Mouse (Mus musculus): ENCODE data around the gene Bbs9. TPM values are rescaled to one million over a fixed set of nuclear protein-coding genes. Genes with fewer than 3 reads are reported as not detected.

Gene Bbs9
- polyA plus RNA-seq, 1 experiment = 8.0 TPM

DNA sequence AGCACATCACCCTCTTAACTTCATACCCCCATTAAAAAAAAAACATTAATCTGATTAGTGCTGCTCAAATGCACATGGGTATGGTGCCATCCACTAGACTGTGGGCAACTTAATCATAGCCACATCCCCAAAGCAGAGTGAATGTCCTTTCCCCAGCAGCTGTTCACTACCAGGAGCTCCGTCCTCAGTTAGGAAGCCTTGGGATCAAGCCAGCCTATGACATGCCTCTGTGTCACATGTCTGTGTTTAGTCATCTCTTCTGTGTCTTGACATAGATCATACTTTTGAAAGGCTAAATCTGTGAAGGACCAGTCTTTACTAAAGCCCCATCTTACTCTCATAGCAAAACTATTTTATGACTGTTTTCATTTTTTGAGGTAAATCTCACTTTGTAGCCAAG, 205.0 kb downstream of the Bbs9 start:
- no peak overlapping the region for H3K27ac ChIP-seq (ENCODE audit: control insufficient read depth, insufficient read depth, low read depth, low read length, poor library complexity)
- no peak overlapping the region for H3K4me3 ChIP-seq (replicated peaks; ENCODE audit: control insufficient read depth, low read depth, low read length)
- 83% methylated on average over 1 of the region's 1 CpGs for whole genome bisulfite sequencing
- peaks cover 2% of the 10 kb centered on the region; the same call in 1 of the 2 replicates for H3K4me1 ChIP-seq (ENCODE audit: control insufficient read depth, insufficient read depth, low read length)
- TF ChIP-seq POLR2A (IDR thresholded peaks at IDR 0.05; ENCODE audit: borderline replicate concordance, control insufficient read depth, low read depth, low read length) (no peak), CTCF (IDR thresholded peaks at IDR 0.05; ENCODE audit: control insufficient read depth, insufficient read depth, low read length) (no peak)

GRCm38 (mm10) chr9:22683786-22684185, 208.3 kb downstream of the Bbs9 start:
- no peak for TF ChIP-seq POLR2A (IDR thresholded peaks at IDR 0.05; ENCODE audit: borderline replicate concordance, control insufficient read depth, low read depth, low read length)
- TF ChIP-seq CTCF (IDR thresholded peaks at IDR 0.05; ENCODE audit: control insufficient read depth, insufficient read depth, low read length) = no peak
- H3K4me3 ChIP-seq (replicated peaks; ENCODE audit: control insufficient read depth, low read depth, low read length) = no peak overlapping the region
- peaks cover 3% of the 10 kb centered on the region; the same call in 1 of the 2 replicates for H3K4me1 ChIP-seq (ENCODE audit: control insufficient read depth, insufficient read depth, low read length)
- WGBS = 70% methylated on average over 3 of the region's 3 CpGs
- H3K27ac ChIP-seq (ENCODE audit: control insufficient read depth, insufficient read depth, low read depth, low read length, poor library complexity) = no peak overlapping the region

- TF ChIP-seq POLR2A (IDR thresholded peaks at IDR 0.05; ENCODE audit: borderline replicate concordance, control insufficient read depth, low read depth, low read length) (no peak), CTCF (IDR thresholded peaks at IDR 0.05; ENCODE audit: control insufficient read depth, insufficient read depth, low read length) (no peak)
- Histone ChIP-seq H3K4me1 (ENCODE audit: control insufficient read depth, insufficient read depth, low read length) (peaks cover 3% of the 10 kb centered on the region; the same call in 1 of the 2 replicates), H3K27ac (ENCODE audit: control insufficient read depth, insufficient read depth, low read depth, low read length, poor library complexity) (no peak overlapping the region; the same call in 1 of the 2 replicates), H3K4me3 (replicated peaks; ENCODE audit: control insufficient read depth, low read depth, low read length) (no peak overlapping the region)
- WGBS = 33% methylated on average over 6 of the region's 6 CpGs
Measured at GRCm38 (mm10) chr9:22686765-22687472, 211.4 kb downstream of the Bbs9 start.

GRCm38 (mm10) chr9:22690234-22690633, 214.7 kb downstream of the Bbs9 start:
- peaks cover 3% of the 10 kb centered on the region; the same call in 1 of the 2 replicates for H3K4me1 ChIP-seq (ENCODE audit: control insufficient read depth, insufficient read depth, low read length)
- no peak overlapping the region for H3K4me3 ChIP-seq (replicated peaks; ENCODE audit: control insufficient read depth, low read depth, low read length)
- 79% methylated on average over 7 of the region's 7 CpGs for WGBS
- H3K27ac ChIP-seq (ENCODE audit: control insufficient read depth, insufficient read depth, low read depth, low read length, poor library complexity) = no peak overlapping the region
- TF ChIP-seq POLR2A (IDR thresholded peaks at IDR 0.05; ENCODE audit: borderline replicate concordance, control insufficient read depth, low read depth, low read length) (no peak), CTCF (IDR thresholded peaks at IDR 0.05; ENCODE audit: control insufficient read depth, insufficient read depth, low read length) (no peak)

GRCm38 (mm10) chr9:22695392-22695791, 219.9 kb downstream of the Bbs9 start:
- 82% methylated on average over 4 of the region's 4 CpGs for WGBS
- Histone ChIP-seq H3K4me1 (ENCODE audit: control insufficient read depth, insufficient read depth, low read length) (no peaks in the 10 kb centered on the region; the same call in 1 of the 2 replicates), H3K27ac (ENCODE audit: control insufficient read depth, insufficient read depth, low read depth, low read length, poor library complexity) (no peak overlapping the region), H3K4me3 (replicated peaks; ENCODE audit: control insufficient read depth, low read depth, low read length) (no peak overlapping the region)
- no peak for TF ChIP-seq CTCF (IDR thresholded peaks at IDR 0.05; ENCODE audit: control insufficient read depth, insufficient read depth, low read length)
- TF ChIP-seq POLR2A (IDR thresholded peaks at IDR 0.05; ENCODE audit: borderline replicate concordance, control insufficient read depth, low read depth, low read length) = no peak

- H3K4me1 ChIP-seq (ENCODE audit: control insufficient read depth, insufficient read depth, low read length) = no peaks in the 10 kb centered on the region; the same call in 1 of the 2 replicates
- H3K27ac ChIP-seq (ENCODE audit: control insufficient read depth, insufficient read depth, low read depth, low read length, poor library complexity) = no peak overlapping the region
- no peak overlapping the region for H3K4me3 ChIP-seq (replicated peaks; ENCODE audit: control insufficient read depth, low read depth, low read length)
- WGBS = 86% methylated on average over 7 of the region's 7 CpGs
- no peak for TF ChIP-seq POLR2A (IDR thresholded peaks at IDR 0.05; ENCODE audit: borderline replicate concordance, control insufficient read depth, low read depth, low read length)
- no peak for TF ChIP-seq CTCF (IDR thresholded peaks at IDR 0.05; ENCODE audit: control insufficient read depth, insufficient read depth, low read length)
Measured at GRCm38 (mm10) chr9:22696809-22697374, 221.4 kb downstream of the Bbs9 start.

DNA sequence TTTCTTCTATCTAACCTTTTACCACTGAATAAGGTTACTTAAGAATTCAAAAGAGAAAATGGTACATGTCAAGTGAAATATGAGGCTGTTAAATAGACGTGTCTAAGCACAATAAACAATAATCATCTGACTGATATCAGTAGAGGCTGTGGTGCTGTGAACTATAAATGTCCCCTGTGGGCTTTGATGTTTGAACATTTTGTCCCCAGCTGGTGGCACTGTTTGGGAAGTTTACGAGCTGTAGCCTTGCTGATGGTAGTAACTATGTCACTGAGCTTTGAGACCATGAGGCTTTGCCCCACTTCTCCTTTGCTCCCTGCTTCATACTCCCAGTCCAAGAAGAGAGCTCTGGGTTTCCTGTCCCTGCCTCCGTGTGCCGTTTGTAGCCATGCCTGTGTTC, 222.3 kb downstream of the Bbs9 start:
- Histone ChIP-seq H3K4me1 (ENCODE audit: control insufficient read depth, insufficient read depth, low read length) (no peaks in the 10 kb centered on the region; the same call in 1 of the 2 replicates), H3K4me3 (replicated peaks; ENCODE audit: control insufficient read depth, low read depth, low read length) (no peak overlapping the region), H3K27ac (ENCODE audit: control insufficient read depth, insufficient read depth, low read depth, low read length, poor library complexity) (no peak overlapping the region; the same call in 1 of the 2 replicates)
- WGBS = 69% methylated on average over 4 of the region's 4 CpGs
- no peak for TF ChIP-seq POLR2A (IDR thresholded peaks at IDR 0.05; ENCODE audit: borderline replicate concordance, control insufficient read depth, low read depth, low read length)
- TF ChIP-seq CTCF (IDR thresholded peaks at IDR 0.05; ENCODE audit: control insufficient read depth, insufficient read depth, low read length) = no peak

GRCm38 (mm10) chr9:22698501-22698900, 223.0 kb downstream of the Bbs9 start:
- no peak overlapping the region for H3K4me3 ChIP-seq (replicated peaks; ENCODE audit: control insufficient read depth, low read depth, low read length)
- 64% methylated on average over 1 of the region's 1 CpGs for WGBS
- no peaks in the 10 kb centered on the region; the same call in 1 of the 2 replicates for H3K4me1 ChIP-seq (ENCODE audit: control insufficient read depth, insufficient read depth, low read length)
- TF ChIP-seq POLR2A (IDR thresholded peaks at IDR 0.05; ENCODE audit: borderline replicate concordance, control insufficient read depth, low read depth, low read length) (no peak), CTCF (IDR thresholded peaks at IDR 0.05; ENCODE audit: control insufficient read depth, insufficient read depth, low read length) (no peak)
- H3K27ac ChIP-seq (ENCODE audit: control insufficient read depth, insufficient read depth, low read depth, low read length, poor library complexity) = no peak overlapping the region
